Mouse (Mus musculus) 416B (cell line): ENCODE data around the gene Wipf3.

Source experiments
- DNase-seq: peaks from one replicate; pipeline ENCODE4 v3.0.0; 2011; ENCODE audit warnings: low read depth

Wipf3 gene

GRCm38 (mm10) chr6:54478646-54479324 lies 49.4 kb downstream of the Wipf3 start:
- no peak for DNase-seq

- DNase-seq, result no peak
Observed at GRCm38 (mm10) chr6:54481390-54482112, 52.1 kb downstream of the Wipf3 start.

GRCm38 (mm10) chr6:54485000-54485399 lies 55.6 kb downstream of the Wipf3 start:
- no peak for DNase-seq

- DNase-seq, result no peak
Observed at GRCm38 (mm10) chr6:54485435-54485901, 56.1 kb downstream of the Wipf3 start.

GRCm38 (mm10) chr6:54485973-54486569 lies 56.7 kb downstream of the Wipf3 start:
- no peak for DNase-seq

- no peak for DNase-seq
Observed at GRCm38 (mm10) chr6:54491074-54491473, 61.7 kb downstream of the Wipf3 start.

GRCm38 (mm10) chr6:54494097-54494496 lies 64.7 kb downstream of the Wipf3 start:
- DNase-seq, result no peak

- DNase-seq, result no peak
Observed at GRCm38 (mm10) chr6:54494612-54495398, 65.4 kb downstream of the Wipf3 start.

GRCm38 (mm10) chr6:54496214-54496613 lies 66.8 kb downstream of the Wipf3 start:
- no peak for DNase-seq

GRCm38 (mm10) chr6:54502661-54503115 lies 73.3 kb downstream of the Wipf3 start:
- DNase-seq, result no peak

GRCm38 (mm10) chr6:54506318-54506717 lies 76.9 kb downstream of the Wipf3 start:
- no peak for DNase-seq

- no peak for DNase-seq
Observed at GRCm38 (mm10) chr6:54507002-54507401, 77.6 kb downstream of the Wipf3 start.

- DNase-seq, result no peak
Observed at GRCm38 (mm10) chr6:54507808-54508207, 78.4 kb downstream of the Wipf3 start.

GRCm38 (mm10) chr6:54508256-54508793 lies 78.9 kb downstream of the Wipf3 start:
- DNase-seq, result no peak

- DNase-seq, result no peak
Observed at GRCm38 (mm10) chr6:54509264-54509663, 79.9 kb downstream of the Wipf3 start.

GRCm38 (mm10) chr6:54512256-54512655 lies 82.9 kb downstream of the Wipf3 start:
- no peak for DNase-seq

GRCm38 (mm10) chr6:54516512-54517134 lies 87.2 kb downstream of the Wipf3 start:
- DNase-seq, result no peak

- DNase-seq, result no peak
Observed at GRCm38 (mm10) chr6:54518758-54519157, 89.4 kb downstream of the Wipf3 start.

GRCm38 (mm10) chr6:54528666-54529065 lies 99.3 kb downstream of the Wipf3 start:
- peak; percentile 68 for DNase-seq

GRCm38 (mm10) chr6:54530182-54530581 lies 100.8 kb downstream of the Wipf3 start:
- DNase-seq, result no peak

- DNase-seq, result no peak
Observed at GRCm38 (mm10) chr6:54531048-54531481, 101.7 kb downstream of the Wipf3 start.
